Mouse (Mus musculus) G1E (cell line): ENCODE results near the gene Mdh1.

Experiments used
- CTCF ChIP-seq: IDR thresholded peaks from 2 replicates; pipeline ENCODE4 v1.5.1; 2012; ENCODE audit warnings: low read depth, low read length, inconsistent platforms, mixed read lengths
- GATA1 ChIP-seq: IDR thresholded peaks from 2 replicates; pipeline ENCODE4 v1.6.1; 2012; ENCODE audit warnings: borderline replicate concordance, low read length, inconsistent platforms, mixed read lengths
- GATA2 ChIP-seq: IDR thresholded peaks from 2 replicates; pipeline ENCODE4 v1.6.1; 2012; ENCODE audit warnings: low read depth, low read length, inconsistent platforms, borderline replicate concordance
- TAL1 ChIP-seq: conservative IDR thresholded peaks from 2 replicates; pipeline ENCODE4 v1.6.1; 2012; ENCODE audit warnings: low read depth, low read length, inconsistent platforms, mixed read lengths

GRCm38 (mm10) chr11:21545021-21545420, 27.1 kb downstream of the Mdh1 start:
- no peak for TF ChIP-seq TAL1
- no peak for TF ChIP-seq CTCF
- TF ChIP-seq GATA1: no peak
- no peak for TF ChIP-seq GATA2
